Mouse (Mus musculus): ENCODE measurements around the gene 1700017B05Rik.
"Not testable (repeated sequence)": the region's sequence is repeated elsewhere in the genome, so short reads cannot be mapped to it uniquely, and the experiment has no call there.

Gene 1700017B05Rik

GRCm38 (mm10) chr9:57248030-57248942, 14.1 kb downstream of the 1700017B05Rik start:
- no peak for DNase-seq (ENCODE audit: low read depth, low spot score)

GRCm38 (mm10) chr9:57247201-57247671, 15.2 kb downstream of the 1700017B05Rik start:
- no peak for DNase-seq (ENCODE audit: low read depth, low spot score)

GRCm38 (mm10) chr9:57246482-57246881, 15.9 kb downstream of the 1700017B05Rik start:
- DNase-seq (ENCODE audit: low read depth, low spot score): no peak

GRCm38 (mm10) chr9:57244106-57244685, 18.2 kb downstream of the 1700017B05Rik start:
- no peak for DNase-seq (ENCODE audit: low read depth, low spot score)

GRCm38 (mm10) chr9:57242916-57243315, 19.5 kb downstream of the 1700017B05Rik start:
- DNase-seq (ENCODE audit: low read depth, low spot score): no peak

- no peak for DNase-seq (ENCODE audit: low read depth, low spot score)
Observed at GRCm38 (mm10) chr9:57241111-57241510, 21.3 kb downstream of the 1700017B05Rik start.

- DNase-seq (ENCODE audit: low read depth, low spot score): no peak
Observed at GRCm38 (mm10) chr9:57238220-57238619, 24.2 kb downstream of the 1700017B05Rik start.

GRCm38 (mm10) chr9:57237705-57238104, 24.7 kb downstream of the 1700017B05Rik start:
- DNase-seq (ENCODE audit: low read depth, low spot score): no peak

GRCm38 (mm10) chr9:57236256-57236655, 26.2 kb downstream of the 1700017B05Rik start, which contains the start of gene Trcg1:
TSS of gene Trcg1 (plus strand) at chr9:57236556.
- no peak for DNase-seq (ENCODE audit: low read depth, low spot score)

GRCm38 (mm10) chr9:57233767-57234166, 28.6 kb downstream of the 1700017B05Rik start:
- no peak for DNase-seq (ENCODE audit: low read depth, low spot score)

- DNase-seq (ENCODE audit: low read depth, low spot score): no peak
Observed at GRCm38 (mm10) chr9:57233142-57233541, 29.3 kb downstream of the 1700017B05Rik start.

- DNase-seq (ENCODE audit: low read depth, low spot score): no peak
Observed at GRCm38 (mm10) chr9:57232341-57232940, 30.0 kb downstream of the 1700017B05Rik start.

GRCm38 (mm10) chr9:57231536-57232255, 30.7 kb downstream of the 1700017B05Rik start:
- no peak for DNase-seq (ENCODE audit: low read depth, low spot score)

GRCm38 (mm10) chr9:57230146-57230783, 32.1 kb downstream of the 1700017B05Rik start:
- no peak for DNase-seq (ENCODE audit: low read depth, low spot score)

GRCm38 (mm10) chr9:57229726-57230125, 32.7 kb downstream of the 1700017B05Rik start:
- no peak for DNase-seq (ENCODE audit: low read depth, low spot score)

GRCm38 (mm10) chr9:57228186-57228585, 34.2 kb downstream of the 1700017B05Rik start:
- no peak for DNase-seq (ENCODE audit: low read depth, low spot score)

GRCm38 (mm10) chr9:57227203-57227602, 35.2 kb downstream of the 1700017B05Rik start:
- DNase-seq (ENCODE audit: low read depth, low spot score): no peak

- DNase-seq (ENCODE audit: low read depth, low spot score): not testable (repeated sequence)
Observed at GRCm38 (mm10) chr9:57226628-57227122, 35.7 kb downstream of the 1700017B05Rik start.

GRCm38 (mm10) chr9:57225780-57226627, 36.4 kb downstream of the 1700017B05Rik start:
- DNase-seq (ENCODE audit: low read depth, low spot score): no peak

- DNase-seq (ENCODE audit: low read depth, low spot score): no peak
Observed at GRCm38 (mm10) chr9:57223341-57223740, 39.1 kb downstream of the 1700017B05Rik start.

Data from c-Kit-negative CD71-positive TER-119-positive erythroid progenitor cells, embryonic 14.5 days (primary cell).